In genomic region chr4:119140126-119140525, GRCm38 (mm10) we compare ENCODE assay signal across 9 mouse cellular contexts. TPM values are rescaled to one million over a fixed set of nuclear protein-coding genes. Genes with fewer than 3 reads are reported as not detected.
DNase-seq lines count a peak whose midpoint lies in the region; ATAC-seq and TF ChIP-seq lines count a peak whose summit lies in the region.
"Had no signal": no experiment of that assay in that cellular context is flagged by ENCODE, and none has a peak within 500 bp of the region (broad histone marks: within the 10 kb centered on the region; RNA-seq: fewer than 3 reads in every experiment).

No protein-coding gene starts in this region.

- no peaks in the 10 kb centered on the region for H3K79me2 ChIP-seq in heart, adult 2 months (replicated peaks; ENCODE audit: control insufficient read depth, insufficient read depth, low read length)

- 0 out of 2 replicates have a peak, but pooled peaks have one; percentile 22 for TF ChIP-seq EP300 in heart, adult 2 months (IDR thresholded peaks at IDR 0.05; ENCODE audit: insufficient read depth, low read depth, low read length)

- intact Hi-C loops in heart, adult 2 months (cut with DNase I), result loop anchor here (1.0 kb wide), 1 partner anchor 135 kb away; no protein-coding TSS in a partner anchor
- intact Hi-C loops in heart, postnatal 14 days (cut with DNase I), result loop anchor here (1.0 kb wide), 1 partner anchor 135 kb away; no protein-coding TSS in a partner anchor
- intact Hi-C loops in gastrocnemius, postnatal 36 days (cut with DNase I), result no loop called here

- peak; percentile 87 for TF ChIP-seq CTCF in heart, adult 2 months (IDR thresholded peaks at IDR 0.05)

- no peaks in the 10 kb centered on the region for H3K36me3 ChIP-seq in heart, adult 2 months (ENCODE audit: control insufficient read depth, insufficient read depth, low read length)
- peaks cover 34% of the 10 kb centered on the region for H3K36me3 ChIP-seq in heart, embryonic 12.5 days

- H3K4me3 ChIP-seq in heart, adult 2 months, result no peak overlapping the region
- no peak overlapping the region for H3K4me3 ChIP-seq in heart, embryonic 12.5 days
- H3K4me3 ChIP-seq: limb, embryonic 15.5 days had no signal

- no peaks in the 10 kb centered on the region for H3K4me1 ChIP-seq in heart, adult 2 months (ENCODE audit: control insufficient read depth, insufficient read depth, low read length)
- H3K4me1 ChIP-seq in heart, embryonic 12.5 days (replicated peaks), result peaks cover 11% of the 10 kb centered on the region

- 43% methylated on average over 3 of the region's 3 CpGs for WGBS in heart, adult 2 months
- 44% methylated on average over 3 of the region's 3 CpGs for WGBS in heart, embryonic 12.5 days

- H3K9me3 ChIP-seq in heart, embryonic 12.5 days (replicated peaks), result no peaks in the 10 kb centered on the region
- H3K9me3 ChIP-seq: limb, embryonic 15.5 days had no signal

- H3K27me3 ChIP-seq in heart, adult 2 months (ENCODE audit: control insufficient read depth, insufficient read depth, low read length), result no peaks in the 10 kb centered on the region
- H3K27me3 ChIP-seq in heart, embryonic 12.5 days (replicated peaks), result peaks cover 2% of the 10 kb centered on the region; the same call in 1 of the 2 replicates
- H3K27me3 ChIP-seq: limb, embryonic 15.5 days had no signal

- no peak for TF ChIP-seq POLR2A in heart, adult 2 months (IDR thresholded peaks at IDR 0.05; ENCODE audit: insufficient read depth, low read depth, low read length)

- no peak overlapping the region for H3K4me2 ChIP-seq in heart, embryonic 12.5 days
- H3K4me2 ChIP-seq: limb, embryonic 15.5 days had no signal

- ATAC-seq in heart, embryonic 12.5 days (ENCODE audit: insufficient number of reproducible peaks, low FRiP score), result no peak
- ATAC-seq in activated CD4-positive, CD25-positive, alpha-beta regulatory T cell, adult 4 months, result peak; percentile 80

- no peak for DNase-seq in heart, adult 2 months
- DNase-seq in CD4-positive helper T cell, adult 2 months (ENCODE audit: low read depth, low spot score), result peak; percentile 49
- peak; percentile 36 to 57 for DNase-seq in heart, postnatal 14 days
- peak; percentile 69 for DNase-seq in mesoderm, embryonic 11.5 days (ENCODE audit: low read depth, low spot score)
- DNase-seq in urinary bladder, postnatal 36 days (ENCODE audit: low spot score in 2 of 2), result no peak
- DNase-seq in gastrocnemius, postnatal 36 days, result no peak

- no peak overlapping the region for H3K27ac ChIP-seq in heart, adult 2 months
- H3K27ac ChIP-seq in heart, embryonic 12.5 days (ENCODE audit: poor library complexity, severe bottlenecking), result no peak overlapping the region
- H3K27ac ChIP-seq: limb, embryonic 15.5 days had no signal

- no peak overlapping the region for H3K9ac ChIP-seq in heart, adult 2 months (ENCODE audit: low read depth, low read length)
- no peak overlapping the region for H3K9ac ChIP-seq in heart, embryonic 12.5 days
- H3K9ac ChIP-seq: limb, embryonic 15.5 days had no signal

RNA-seq across cellular contexts. Expression of gene Slc2a1, which starts 31.6 kb away (rescaled TPM):
- 10 to 100 TPM in 1 of 2 experiments, 1 to 10 TPM in 1; 8.9 to 18.9 TPM for total RNA-seq in heart, adult 2 months (2021)
- 16.6 and 18.1 TPM in 2 replicates for polyA plus RNA-seq in heart, adult 2 months (2012; rRNA removed)
- 330 and 331 TPM in 2 replicates for polyA plus RNA-seq in heart, embryonic 12.5 days (2016; fragmentation: Nextera tagmentation; extraction: Ambion mirVana)
- 10 to 100 TPM; 27.6 to 29.1 TPM for polyA plus RNA-seq in activated CD4-positive, CD25-positive, alpha-beta regulatory T cell, adult 4 months (2017; shearing (Covaris generic))
- 1 to 10 TPM; 6.2 to 8.5 TPM for total RNA-seq in heart, postnatal 14 days (2021)
- total RNA-seq in gastrocnemius, postnatal 36 days (2021), result 1 to 10 TPM; 4.3 to 5.0 TPM

RNA-seq across cellular contexts. Expression of gene Zfp691, which starts 33.9 kb away (rescaled TPM):
- total RNA-seq in heart, adult 2 months (2021), result 10 to 100 TPM; 20.6 to 23.4 TPM
- polyA plus RNA-seq in heart, adult 2 months (2012; rRNA removed), result 20.6 and 41.2 TPM in 2 replicates
- 8.3 and 11.5 TPM in 2 replicates for polyA plus RNA-seq in heart, embryonic 12.5 days (2016; fragmentation: Nextera tagmentation; extraction: Ambion mirVana)
- 1 to 10 TPM; 4.6 to 5.9 TPM for polyA plus RNA-seq in activated CD4-positive, CD25-positive, alpha-beta regulatory T cell, adult 4 months (2017; shearing (Covaris generic))
- 10 to 100 TPM; 18.7 to 20.2 TPM for total RNA-seq in heart, postnatal 14 days (2021)
- 10 to 100 TPM; 15.5 to 16.9 TPM for total RNA-seq in gastrocnemius, postnatal 36 days (2021)

RNA-seq across cellular contexts. Expression of gene Ermap, which starts 49.7 kb away (rescaled TPM):
- total RNA-seq in heart, adult 2 months (2021), result under 1 TPM in 1 of 2 experiments, not detected in 1; 0.09 TPM
- 0.10 and 0.20 TPM in 2 replicates for polyA plus RNA-seq in heart, adult 2 months (2012; rRNA removed)
- polyA plus RNA-seq in heart, embryonic 12.5 days (2016; fragmentation: Nextera tagmentation; extraction: Ambion mirVana), result 22.9 and 26.7 TPM in 2 replicates
- 1 to 10 TPM in 1 of 2 experiments, not detected in 1; 1.1 TPM for polyA plus RNA-seq in activated CD4-positive, CD25-positive, alpha-beta regulatory T cell, adult 4 months (2017; shearing (Covaris generic))
- total RNA-seq in heart, postnatal 14 days (2021), result under 1 TPM; 0.05 to 0.24 TPM
- total RNA-seq in gastrocnemius, postnatal 36 days (2021), result not detected

RNA-seq across cellular contexts. Expression of gene Svbp, which starts 55.0 kb away (rescaled TPM):
- 10 to 100 TPM; 13.6 to 17.5 TPM for total RNA-seq in heart, adult 2 months (2021)
- polyA plus RNA-seq in heart, adult 2 months (2012; rRNA removed), result 20.3 and 24.5 TPM in 2 replicates
- 127 TPM in 2 replicates for polyA plus RNA-seq in heart, embryonic 12.5 days (2016; fragmentation: Nextera tagmentation; extraction: Ambion mirVana)
- 10 to 100 TPM; 63.6 to 67.8 TPM for polyA plus RNA-seq in activated CD4-positive, CD25-positive, alpha-beta regulatory T cell, adult 4 months (2017; shearing (Covaris generic))
- total RNA-seq in heart, postnatal 14 days (2021), result 10 to 100 TPM; 22.1 to 24.5 TPM
- total RNA-seq in gastrocnemius, postnatal 36 days (2021), result 10 to 100 TPM; 10.7 to 15.2 TPM

Comparison
In these comparisons a context has a peak if more than half of its experiments do, and no peak if none do; other contexts are left out.
1. DNase-seq: peak in CD4-positive helper T cell, adult 2 months (single experiment), heart, postnatal 14 days (2 of 2) and mesoderm, embryonic 11.5 days (single experiment); none in heart, adult 2 months (0 of 2), urinary bladder, postnatal 36 days (0 of 2) and gastrocnemius, postnatal 36 days (0 of 2).